Mouse (Mus musculus): ENCODE results near the gene P3h4.

DNA sequence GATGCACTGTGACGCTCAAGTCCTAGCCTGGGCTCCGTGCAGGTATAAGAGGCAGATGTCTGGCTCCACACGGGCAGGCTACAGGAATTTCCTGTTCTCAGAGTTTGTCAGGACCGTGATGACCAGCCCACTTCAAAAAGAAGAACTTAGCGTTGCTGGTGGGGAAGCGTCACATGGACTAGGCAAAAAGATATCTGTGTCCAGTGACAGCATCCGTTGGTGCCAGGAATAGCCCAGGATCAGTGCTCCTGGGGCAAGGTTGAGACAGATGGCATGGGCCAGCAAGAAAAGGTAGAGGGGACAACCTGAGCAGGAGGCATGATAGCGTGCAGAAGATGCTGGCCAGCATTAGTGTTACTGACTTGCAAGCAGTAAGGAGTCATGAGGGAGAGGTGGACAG lies 44.8 kb downstream of the P3h4 start:
- TF ChIP-seq CTCF (IDR thresholded peaks at IDR 0.05; ENCODE audit: control insufficient read depth, insufficient read depth, low read length) (no peak), POLR2A (IDR thresholded peaks at IDR 0.05; ENCODE audit: borderline replicate concordance, control insufficient read depth, low read depth, low read length) (no peak)
